Mouse (Mus musculus) NIH3T3 (cell line): ENCODE results near the gene Slc16a1.
A peak's percentile ranks its signal among the peaks of the same experiment; 100 is the strongest.

Source experiments
- DNase-seq: peaks from one replicate; pipeline ENCODE4 v3.0.0-alpha.2; 2012; ENCODE audit warnings: low read depth

Slc16a1 gene

GRCm38 (mm10) chr3:104674329-104675220 is 36.1 kb downstream of the Slc16a1 start:
- DNase-seq: peak; percentile 54

- peak; percentile 80 for DNase-seq
These were observed 36.9 kb downstream of the Slc16a1 start for GRCm38 (mm10) chr3:104675258-104675851.

GRCm38 (mm10) chr3:104677781-104678180 is 39.3 kb downstream of the Slc16a1 start:
- no peak for DNase-seq

DNA sequence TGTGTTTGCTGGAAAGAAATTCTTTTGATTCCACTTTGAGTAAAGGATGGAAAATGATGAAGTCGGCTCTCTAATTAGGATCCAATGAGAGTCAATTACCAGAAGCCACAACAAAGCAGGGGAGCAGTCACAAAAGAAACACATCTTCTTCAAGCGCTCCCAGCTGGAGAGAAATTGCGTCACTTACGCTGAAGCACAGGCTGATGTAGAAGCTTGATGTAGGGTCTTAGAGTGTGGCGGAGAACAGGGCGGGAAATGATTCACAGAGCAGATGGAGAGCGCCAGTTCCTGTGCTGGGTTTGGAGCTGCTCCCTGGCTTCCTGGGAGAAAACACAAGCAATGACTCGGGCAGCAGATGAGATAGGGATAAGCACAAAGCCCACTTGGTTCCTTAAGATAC is 40.4 kb downstream of the Slc16a1 start:
- DNase-seq: no peak

- DNase-seq: peak; percentile 86
These were observed 44.4 kb downstream of the Slc16a1 start for GRCm38 (mm10) chr3:104682671-104683504.

GRCm38 (mm10) chr3:104700751-104701335 is 62.4 kb downstream of the Slc16a1 start:
- DNase-seq: peak; percentile 73

DNA sequence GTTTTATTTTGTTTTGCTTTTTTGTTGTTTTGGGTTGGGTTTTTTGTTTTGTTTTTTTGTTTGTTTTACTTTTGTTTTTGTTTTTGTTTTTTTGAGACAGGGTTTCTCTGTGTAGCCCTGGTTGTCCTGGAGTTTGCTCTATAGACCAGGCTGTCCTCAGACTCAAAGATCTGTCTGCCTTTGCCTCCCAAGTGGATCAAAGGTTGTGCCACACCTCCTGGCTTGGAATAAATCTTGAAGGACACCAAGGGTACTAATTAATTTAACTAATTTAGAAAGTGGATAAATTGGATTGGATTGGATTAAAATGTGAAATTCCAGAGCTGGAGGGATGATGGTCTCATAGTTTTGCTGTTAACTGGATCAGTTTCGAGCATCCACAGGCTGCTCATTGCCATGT is 63.3 kb downstream of the Slc16a1 start:
- DNase-seq: no peak

- DNase-seq: no peak
These were observed 65.5 kb downstream of the Slc16a1 start for GRCm38 (mm10) chr3:104703941-104704340.

DNA sequence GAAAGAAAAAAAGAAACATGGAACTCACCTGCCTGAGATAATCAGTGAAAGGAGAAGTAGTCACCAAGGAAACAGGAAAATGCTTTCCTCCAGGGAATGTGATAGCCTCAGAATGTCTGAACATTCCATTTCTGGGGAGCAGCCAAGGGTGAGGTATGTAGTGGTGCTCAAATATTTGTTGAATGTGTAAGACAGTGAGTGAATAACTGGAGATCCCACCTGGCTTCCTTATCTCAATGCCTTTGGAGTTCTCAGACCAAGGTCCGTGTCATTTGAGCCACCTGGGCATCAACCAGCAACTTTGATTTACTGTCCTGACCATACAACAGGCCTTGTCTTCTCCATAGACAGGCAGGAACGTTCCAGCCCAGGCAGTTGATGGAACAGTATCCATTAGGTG is 68.0 kb downstream of the Slc16a1 start:
- DNase-seq: peak; percentile 35

- DNase-seq: peak; percentile 58
These were observed 68.7 kb downstream of the Slc16a1 start for GRCm38 (mm10) chr3:104706951-104707771.

DNA sequence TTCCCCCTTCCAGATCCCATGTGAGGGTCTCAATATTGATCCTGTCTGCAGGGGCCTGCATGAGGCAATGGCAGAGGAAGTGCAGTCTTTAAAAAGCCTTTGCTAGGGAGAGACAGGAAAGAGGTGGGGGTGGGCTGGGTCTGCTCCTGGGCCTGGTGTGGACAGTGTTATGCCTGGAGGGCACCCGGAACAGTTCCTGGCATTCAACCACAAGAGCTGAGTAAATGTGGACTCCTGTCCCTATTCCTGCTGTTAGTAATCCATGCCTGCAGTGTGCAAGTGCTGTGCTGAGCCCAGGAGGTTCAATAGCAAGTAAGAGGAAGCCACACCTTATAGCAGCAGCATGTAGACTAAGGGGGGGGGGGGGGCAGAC is 69.3 kb downstream of the Slc16a1 start:
- peak; percentile 11 for DNase-seq
